8 mouse cellular contexts compared by ENCODE assay signal in genomic region chr10:7213066-7213630, GRCm38 (mm10). TPM values are rescaled to one million over a fixed set of nuclear protein-coding genes. Genes with fewer than 3 reads are reported as not detected.
A peak's percentile ranks its signal among the peaks of the same experiment; 100 is the strongest.
DNase-seq lines count a peak whose midpoint lies in the region; ATAC-seq and TF ChIP-seq lines count a peak whose summit lies in the region.

No protein-coding gene starts in this region.

- DNase-seq in cerebellum, adult 2 months: no peak
- DNase-seq in cerebellum, adult 18-20 months: no peak
- DNase-seq in neural tube, embryonic 11.5 days (ENCODE audit: low spot score): no peak
- DNase-seq in neural tube, embryonic 10.5 days (ENCODE audit: extremely low spot score, low spot score): no peak
- no peak for DNase-seq in liver, embryonic 13.5 days
- DNase-seq in adrenal gland, postnatal 4 days (ENCODE audit: low spot score in 2 of 2): no peak
- no peak for DNase-seq in yolk sac, embryonic 10.5 days (ENCODE audit: low spot score)
- DNase-seq in right cerebral cortex, adult 2 months (ENCODE audit: low spot score in 2 of 2): no peak

- no peak for ATAC-seq in neural tube, embryonic 11.5 days (ENCODE audit: insufficient read depth, low FRiP score, low TSS enrichment)
- no peak for ATAC-seq in liver, embryonic 13.5 days (ENCODE audit: low read depth)

- H3K9me3 ChIP-seq in neural tube, embryonic 11.5 days (ENCODE audit: control insufficient read depth, low read length): no peaks in the 10 kb centered on the region
- no peaks in the 10 kb centered on the region for H3K9me3 ChIP-seq in liver, embryonic 13.5 days (replicated peaks)

- H3K9ac ChIP-seq in neural tube, embryonic 11.5 days (ENCODE audit: low read length): no peak overlapping the region
- no peak overlapping the region for H3K9ac ChIP-seq in liver, embryonic 13.5 days

- H3K4me3 ChIP-seq in cerebellum, adult 2 months (replicated peaks; ENCODE audit: insufficient read depth, low read depth, low read length): peak overlapping the region; percentile 68
- no peak overlapping the region for H3K4me3 ChIP-seq in neural tube, embryonic 11.5 days (ENCODE audit: low read depth, low read length)
- H3K4me3 ChIP-seq in liver, embryonic 13.5 days (replicated peaks): peak overlapping the region; percentile 77

- no peaks in the 10 kb centered on the region; the same call in 1 of the 2 replicates for H3K4me1 ChIP-seq in cerebellum, adult 2 months (ENCODE audit: control insufficient read depth, insufficient read depth, low read length)
- peaks cover 2% of the 10 kb centered on the region; the same call in 1 of the 2 replicates for H3K4me1 ChIP-seq in neural tube, embryonic 11.5 days (ENCODE audit: control insufficient read depth, insufficient read depth, low read length)
- H3K4me1 ChIP-seq in liver, embryonic 13.5 days (replicated peaks): peaks cover 51% of the 10 kb centered on the region

- TF ChIP-seq CTCF in cerebellum, adult 2 months (IDR thresholded peaks at IDR 0.05; ENCODE audit: borderline replicate concordance, insufficient read depth, low read depth, low read length): no peak

- TF ChIP-seq POLR2A in cerebellum, adult 2 months (IDR thresholded peaks at IDR 0.05; ENCODE audit: borderline replicate concordance, insufficient read depth, low read length): no peak

- WGBS in cerebellum, adult 2 months: 40% methylated on average over 10 of the region's 10 CpGs
- WGBS in neural tube, embryonic 11.5 days: 52% methylated on average over 10 of the region's 10 CpGs
- WGBS in liver, embryonic 13.5 days (ENCODE audit: insufficient replicate concordance): 48% methylated on average over 10 of the region's 10 CpGs

- peak overlapping the region; percentile 78; the same call in 1 of the 2 replicates for H3K4me2 ChIP-seq in neural tube, embryonic 11.5 days (ENCODE audit: low read depth)
- H3K4me2 ChIP-seq in liver, embryonic 13.5 days: peak overlapping the region; percentile 96

- H3K27ac ChIP-seq in cerebellum, adult 2 months (ENCODE audit: insufficient read depth, low read length): no peak overlapping the region; the same call in 1 of the 2 replicates
- no peak overlapping the region for H3K27ac ChIP-seq in neural tube, embryonic 11.5 days (ENCODE audit: low read depth, low read length)
- no peak overlapping the region for H3K27ac ChIP-seq in liver, embryonic 13.5 days

- H3K36me3 ChIP-seq in neural tube, embryonic 11.5 days (ENCODE audit: control insufficient read depth, insufficient read depth, low read length): no peaks in the 10 kb centered on the region
- no peaks in the 10 kb centered on the region for H3K36me3 ChIP-seq in liver, embryonic 13.5 days

- H3K27me3 ChIP-seq in cerebellum, adult 2 months (ENCODE audit: control insufficient read depth, insufficient read depth, low read length): no peaks in the 10 kb centered on the region
- no peaks in the 10 kb centered on the region for H3K27me3 ChIP-seq in neural tube, embryonic 11.5 days (ENCODE audit: control insufficient read depth, insufficient read depth, low read length)
- H3K27me3 ChIP-seq in liver, embryonic 13.5 days: no peaks in the 10 kb centered on the region

RNA-seq across cellular contexts. Expression of gene Cnksr3, which starts 1.1 kb away (rescaled TPM):
- polyA plus RNA-seq in cerebellum, adult 2 months (2012; rRNA removed): 35.9 and 43.3 TPM in 2 replicates
- polyA plus RNA-seq in neural tube, embryonic 11.5 days (2014; fragmentation: Nextera tagmentation; extraction: Ambion mirVana): 7.2 and 8.1 TPM in 2 replicates
- 3.1 and 3.8 TPM in 2 replicates for polyA plus RNA-seq in liver, embryonic 13.5 days (2015; fragmentation: Nextera tagmentation; extraction: Ambion mirVana)
- 10 to 100 TPM; 18.1 to 21.3 TPM for total RNA-seq in adrenal gland, postnatal 4 days (2021)
